Mouse (Mus musculus): ENCODE results near the gene Gm20388. TPM values are rescaled to one million over a fixed set of nuclear protein-coding genes. Genes with fewer than 3 reads are reported as not detected.

Gene Gm20388
- polyA plus RNA-seq, 1 experiment from 2014 or later: not detected

DNA sequence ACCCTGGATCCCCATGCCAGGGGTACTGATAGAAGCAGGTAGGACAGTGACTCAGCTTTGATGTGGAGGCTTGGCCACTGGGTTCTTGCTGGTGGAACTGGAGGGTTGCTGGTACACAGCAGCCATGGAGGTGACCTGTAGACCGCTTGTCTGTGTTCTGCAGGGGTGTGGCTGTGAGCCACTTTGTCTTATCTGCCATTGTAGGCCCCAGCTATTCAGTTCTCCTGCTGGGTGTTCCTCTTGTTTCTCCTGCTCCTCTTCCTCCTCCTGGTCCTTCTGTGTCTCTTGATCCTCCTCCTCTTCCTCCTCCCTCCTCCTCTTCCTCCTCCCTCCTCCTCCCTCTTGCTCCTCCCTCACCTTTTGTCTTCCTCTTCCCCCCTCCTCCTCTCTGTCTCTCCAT lies 614.5 kb downstream of the Gm20388 start:
- H3K36me3 ChIP-seq (ENCODE audit: control insufficient read depth, insufficient read depth, low read length): no peaks in the 10 kb centered on the region
- H3K9me3 ChIP-seq (ENCODE audit: control insufficient read depth, low read length): no peaks in the 10 kb centered on the region
- no peak overlapping the region for H3K4me3 ChIP-seq (ENCODE audit: low read length)
- no peak overlapping the region for H3K4me2 ChIP-seq (ENCODE audit: low read depth, low read length)
- no peaks in the 10 kb centered on the region for H3K27me3 ChIP-seq (ENCODE audit: control insufficient read depth, insufficient read depth, low read depth, low read length)
- no peak for ATAC-seq (ENCODE audit: low read depth)
- H3K27ac ChIP-seq (ENCODE audit: low read length): no peak overlapping the region
- H3K9ac ChIP-seq (ENCODE audit: low read length): no peak overlapping the region
- peaks cover 44% of the 10 kb centered on the region for H3K4me1 ChIP-seq (replicated peaks; ENCODE audit: control insufficient read depth, insufficient read depth, low read length)
- 73% methylated on average over 1 of the region's 1 CpGs for WGBS

DNA sequence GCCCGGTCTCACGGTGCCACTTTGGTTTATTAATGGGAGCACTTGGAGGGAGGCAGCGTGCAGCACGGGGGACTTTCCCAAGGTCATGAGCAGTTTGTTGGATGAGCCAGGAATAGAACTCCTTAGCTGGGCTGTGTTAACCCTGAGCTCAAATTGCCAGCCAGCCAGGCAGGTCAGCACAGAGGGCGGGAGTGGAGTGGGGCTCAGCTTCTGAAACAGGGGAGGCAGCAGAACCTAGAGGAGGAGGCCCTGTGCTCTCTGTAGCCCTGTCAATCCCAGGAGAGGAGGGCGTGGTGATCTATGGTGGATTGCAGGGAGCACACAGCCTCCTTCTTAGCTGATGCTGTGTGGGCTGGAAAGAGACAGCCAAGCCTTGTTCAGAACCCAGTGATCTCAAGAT lies 615.2 kb downstream of the Gm20388 start:
- no peak for ATAC-seq (ENCODE audit: low read depth)
- Histone ChIP-seq H3K27ac (ENCODE audit: low read length) (no peak overlapping the region), H3K36me3 (ENCODE audit: control insufficient read depth, insufficient read depth, low read length) (no peaks in the 10 kb centered on the region), H3K4me2 (ENCODE audit: low read depth, low read length) (no peak overlapping the region), H3K27me3 (ENCODE audit: control insufficient read depth, insufficient read depth, low read depth, low read length) (no peaks in the 10 kb centered on the region), H3K9ac (ENCODE audit: low read length) (no peak overlapping the region), H3K4me1 (replicated peaks; ENCODE audit: control insufficient read depth, insufficient read depth, low read length) (peaks cover 37% of the 10 kb centered on the region), H3K9me3 (ENCODE audit: control insufficient read depth, low read length) (no peaks in the 10 kb centered on the region), H3K4me3 (ENCODE audit: low read length) (no peak overlapping the region)
- WGBS: 29% methylated on average over 6 of the region's 6 CpGs

DNA sequence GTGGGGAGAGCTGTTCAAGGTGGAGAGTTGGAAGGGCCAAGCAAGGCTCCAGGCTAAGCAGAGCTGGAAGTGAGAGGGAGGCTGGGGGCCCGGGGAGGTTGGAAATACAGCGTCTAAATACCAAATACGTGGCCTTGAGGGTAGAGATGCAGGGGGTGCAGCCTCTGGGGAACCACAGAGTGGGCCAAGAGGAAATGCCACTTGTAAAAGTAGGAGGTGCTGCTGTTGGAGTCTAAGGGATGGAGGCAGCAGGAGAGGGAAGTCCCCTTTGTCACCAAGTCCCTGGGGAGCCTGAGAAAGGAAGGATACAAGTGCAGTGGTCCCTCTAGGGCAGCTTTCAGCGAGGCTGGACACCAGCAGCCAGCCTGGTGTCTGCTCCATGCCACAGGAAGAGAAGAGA lies 615.9 kb downstream of the Gm20388 start:
- Histone ChIP-seq H3K4me1 (replicated peaks; ENCODE audit: control insufficient read depth, insufficient read depth, low read length) (peaks cover 36% of the 10 kb centered on the region), H3K4me3 (ENCODE audit: low read length) (no peak overlapping the region), H3K9ac (ENCODE audit: low read length) (no peak overlapping the region), H3K27ac (ENCODE audit: low read length) (no peak overlapping the region), H3K9me3 (ENCODE audit: control insufficient read depth, low read length) (no peaks in the 10 kb centered on the region), H3K27me3 (ENCODE audit: control insufficient read depth, insufficient read depth, low read depth, low read length) (no peaks in the 10 kb centered on the region), H3K4me2 (ENCODE audit: low read depth, low read length) (no peak overlapping the region), H3K36me3 (ENCODE audit: control insufficient read depth, insufficient read depth, low read length) (no peaks in the 10 kb centered on the region)
- ATAC-seq (ENCODE audit: low read depth): no peak
- 36% methylated on average over 4 of the region's 4 CpGs for WGBS

DNA sequence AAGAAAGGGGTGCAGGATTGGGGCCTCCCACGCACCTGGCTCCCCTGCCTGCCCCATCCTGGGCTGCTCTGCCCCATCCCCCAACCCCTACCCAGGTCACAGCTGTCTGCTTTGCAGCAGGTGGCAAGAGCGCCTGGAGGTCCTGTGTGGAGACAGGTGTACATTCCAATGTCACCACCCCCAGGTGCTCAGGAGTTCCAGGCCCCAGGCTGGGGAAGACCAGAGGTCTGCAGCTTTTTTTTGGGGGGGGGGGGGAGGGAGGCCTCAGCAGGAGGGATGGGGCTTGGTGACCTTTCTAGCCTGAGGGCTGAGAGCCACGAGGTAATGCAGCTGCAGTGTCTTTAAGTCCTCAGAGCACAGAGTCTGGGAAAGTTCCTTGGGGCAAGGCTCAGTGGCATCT lies 617.7 kb downstream of the Gm20388 start:
- WGBS: 27% methylated on average over 3 of the region's 3 CpGs
- no peak for ATAC-seq (ENCODE audit: low read depth)
- Histone ChIP-seq H3K4me1 (replicated peaks; ENCODE audit: control insufficient read depth, insufficient read depth, low read length) (peaks cover 54% of the 10 kb centered on the region), H3K9me3 (ENCODE audit: control insufficient read depth, low read length) (no peaks in the 10 kb centered on the region), H3K9ac (ENCODE audit: low read length) (no peak overlapping the region), H3K4me2 (ENCODE audit: low read depth, low read length) (no peak overlapping the region), H3K27me3 (ENCODE audit: control insufficient read depth, insufficient read depth, low read depth, low read length) (no peaks in the 10 kb centered on the region), H3K36me3 (ENCODE audit: control insufficient read depth, insufficient read depth, low read length) (no peaks in the 10 kb centered on the region), H3K4me3 (ENCODE audit: low read length) (no peak overlapping the region), H3K27ac (ENCODE audit: low read length) (no peak overlapping the region)

DNA sequence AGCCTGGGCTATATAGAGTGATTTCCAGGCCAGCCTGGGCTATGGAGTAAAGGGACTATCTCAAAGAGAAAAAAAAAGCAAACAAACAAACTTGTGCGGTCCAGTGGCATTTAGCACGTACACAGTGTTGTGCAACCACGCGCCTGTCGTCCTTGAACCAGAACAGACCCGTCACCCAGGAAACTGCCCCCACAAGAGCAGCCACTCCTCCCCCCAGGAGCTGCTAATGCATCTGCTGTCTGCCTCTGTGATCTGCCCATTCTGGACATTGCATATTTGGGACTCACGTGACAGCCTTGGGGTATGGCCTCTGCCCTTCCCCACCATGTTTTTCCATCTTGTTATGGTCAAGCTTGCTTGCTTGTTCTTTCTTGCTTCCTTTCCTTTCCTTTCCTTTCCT lies 618.6 kb downstream of the Gm20388 start:
- WGBS: 41% methylated on average over 7 of the region's 7 CpGs
- no peaks in the 10 kb centered on the region for H3K9me3 ChIP-seq (ENCODE audit: control insufficient read depth, low read length)
- ATAC-seq (ENCODE audit: low read depth): peak; percentile 43; the same call in 1 of the 2 replicates
- H3K4me3 ChIP-seq (ENCODE audit: low read length): no peak overlapping the region
- H3K4me2 ChIP-seq (ENCODE audit: low read depth, low read length): no peak overlapping the region
- no peaks in the 10 kb centered on the region; the same call in 1 of the 2 replicates for H3K27me3 ChIP-seq (ENCODE audit: control insufficient read depth, insufficient read depth, low read depth, low read length)
- no peak overlapping the region for H3K27ac ChIP-seq (ENCODE audit: low read length)
- H3K4me1 ChIP-seq (replicated peaks; ENCODE audit: control insufficient read depth, insufficient read depth, low read length): peaks cover 60% of the 10 kb centered on the region
- H3K9ac ChIP-seq (ENCODE audit: low read length): no peak overlapping the region
- no peaks in the 10 kb centered on the region for H3K36me3 ChIP-seq (ENCODE audit: control insufficient read depth, insufficient read depth, low read length)

DNA sequence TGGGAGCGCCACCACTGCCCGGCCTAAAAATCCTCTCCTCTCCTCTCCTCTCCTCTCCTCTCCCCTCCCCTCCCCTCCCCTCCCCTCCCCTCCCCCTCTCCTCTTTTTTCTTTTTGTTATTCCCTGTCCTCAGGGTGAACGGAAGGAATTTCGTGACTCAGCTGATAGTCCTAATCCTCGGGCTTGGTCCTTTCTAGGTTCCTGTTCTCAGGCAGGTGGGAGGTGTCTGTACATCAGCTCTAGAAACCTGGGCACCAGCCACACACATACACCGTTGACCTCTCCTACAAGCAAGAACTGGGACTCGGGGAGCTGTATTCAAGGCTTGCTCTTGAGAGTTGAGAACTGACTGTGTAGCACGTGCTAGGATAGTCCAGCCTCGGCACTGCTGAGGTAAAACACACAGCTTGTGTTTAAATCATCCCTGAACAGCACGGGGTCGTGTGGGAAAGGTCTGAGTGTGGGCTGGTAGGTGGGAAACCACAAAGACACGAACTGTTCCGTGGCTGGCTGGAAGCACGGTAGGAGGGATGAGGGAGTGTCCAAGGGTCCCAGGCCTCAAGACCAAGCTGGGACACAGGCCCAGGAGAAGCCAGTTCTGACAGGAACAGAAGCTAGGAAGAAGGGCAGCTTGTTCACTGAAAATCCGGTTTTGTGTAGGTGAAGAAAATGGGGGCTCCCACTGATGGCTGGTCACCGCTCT lies 620.5 kb downstream of the Gm20388 start:
- H3K9me3 ChIP-seq (ENCODE audit: control insufficient read depth, low read length): no peaks in the 10 kb centered on the region
- no peak overlapping the region for H3K4me3 ChIP-seq (ENCODE audit: low read length)
- WGBS: 57% methylated on average over 16 of the region's 16 CpGs
- no peak for ATAC-seq (ENCODE audit: low read depth)
- no peaks in the 10 kb centered on the region for H3K36me3 ChIP-seq (ENCODE audit: control insufficient read depth, insufficient read depth, low read length)
- peaks cover 71% of the 10 kb centered on the region for H3K4me1 ChIP-seq (replicated peaks; ENCODE audit: control insufficient read depth, insufficient read depth, low read length)
- H3K4me2 ChIP-seq (ENCODE audit: low read depth, low read length): no peak overlapping the region
- no peak overlapping the region for H3K9ac ChIP-seq (ENCODE audit: low read length)
- no peaks in the 10 kb centered on the region; the same call in 1 of the 2 replicates for H3K27me3 ChIP-seq (ENCODE audit: control insufficient read depth, insufficient read depth, low read depth, low read length)
- no peak overlapping the region for H3K27ac ChIP-seq (ENCODE audit: low read length)

DNA sequence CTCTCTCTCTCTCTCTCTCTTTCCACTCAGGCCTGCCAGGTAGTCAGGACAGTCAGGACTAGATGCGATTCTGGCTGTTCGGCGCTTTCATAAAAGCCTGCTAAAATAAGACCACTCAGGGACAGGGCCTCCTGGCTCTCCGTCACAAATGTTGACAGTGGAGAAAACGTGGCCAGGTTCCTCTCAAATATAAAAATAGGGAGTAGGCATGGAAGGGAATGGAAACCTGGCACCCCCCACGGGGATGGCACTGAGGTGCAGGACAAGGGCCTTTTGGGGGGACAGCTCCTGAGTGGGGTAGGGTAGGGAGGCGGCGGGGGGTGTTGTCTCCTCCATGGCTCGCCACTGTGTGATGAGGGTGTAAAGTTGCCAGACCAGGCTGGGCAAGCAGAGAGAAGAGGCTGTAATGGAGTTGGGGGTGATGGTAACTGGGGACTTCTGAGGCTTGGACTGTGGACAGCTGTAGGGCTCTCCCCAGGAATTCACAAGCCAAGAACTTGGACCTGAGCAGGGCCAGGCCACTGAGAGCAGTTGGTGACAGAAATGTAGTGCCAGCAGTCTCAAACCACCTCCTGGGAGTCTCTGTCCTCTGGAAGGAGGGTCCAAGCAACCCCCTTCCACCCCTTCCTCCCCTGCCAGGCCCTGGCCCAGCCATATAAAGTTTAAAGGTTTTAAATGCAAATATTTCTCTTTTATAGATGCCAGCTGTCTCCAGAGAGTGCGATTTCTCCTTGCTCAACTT lies 621.3 kb downstream of the Gm20388 start:
- no peaks in the 10 kb centered on the region; the same call in 1 of the 2 replicates for H3K27me3 ChIP-seq (ENCODE audit: control insufficient read depth, insufficient read depth, low read depth, low read length)
- H3K4me3 ChIP-seq (ENCODE audit: low read length): no peak overlapping the region
- 39% methylated on average over 10 of the region's 10 CpGs for WGBS
- H3K9me3 ChIP-seq (ENCODE audit: control insufficient read depth, low read length): no peaks in the 10 kb centered on the region
- H3K36me3 ChIP-seq (ENCODE audit: control insufficient read depth, insufficient read depth, low read length): no peaks in the 10 kb centered on the region
- H3K9ac ChIP-seq (ENCODE audit: low read length): peak overlapping the region; percentile 32
- H3K4me1 ChIP-seq (replicated peaks; ENCODE audit: control insufficient read depth, insufficient read depth, low read length): peaks cover 77% of the 10 kb centered on the region
- ATAC-seq (ENCODE audit: low read depth): no peak
- H3K27ac ChIP-seq (ENCODE audit: low read length): peak overlapping the region; percentile 79
- H3K4me2 ChIP-seq (ENCODE audit: low read depth, low read length): peak overlapping the region; percentile 38

DNA sequence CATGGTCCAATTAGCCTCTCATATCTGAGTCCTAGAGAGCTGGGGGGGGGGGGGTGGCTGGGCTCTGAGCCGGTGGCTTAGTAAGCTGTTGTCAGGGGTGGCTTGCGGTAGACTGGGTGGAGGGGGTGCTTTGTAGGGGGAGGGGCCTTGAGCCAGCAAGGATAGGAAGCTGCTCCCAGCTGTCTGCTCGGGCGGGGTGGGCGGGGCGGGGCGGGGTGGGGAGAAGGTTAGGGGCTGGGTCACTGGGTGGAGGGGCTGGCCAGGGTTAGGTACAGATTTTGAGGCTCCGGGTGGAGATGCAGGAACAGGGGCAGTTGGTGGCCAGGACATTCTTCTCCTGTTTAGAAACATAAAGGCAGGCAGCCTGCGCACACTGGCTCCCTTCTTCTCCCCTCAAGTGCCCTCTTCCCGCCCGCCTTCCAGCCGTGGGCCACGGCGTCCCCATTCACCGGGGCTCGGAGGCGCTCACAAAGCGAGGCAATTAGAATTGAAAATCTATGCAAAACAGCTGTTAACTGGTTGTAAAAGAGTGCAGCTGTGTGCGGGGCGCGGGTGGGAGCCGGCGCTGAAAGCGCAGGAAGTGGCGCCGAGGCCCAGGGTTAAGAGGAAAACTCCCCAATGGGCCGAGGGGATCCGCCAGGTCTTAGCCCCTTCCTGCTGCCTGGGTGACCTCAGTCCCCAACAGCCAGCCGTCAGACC lies 622.0 kb downstream of the Gm20388 start:
- peak; percentile 19; the same call in 1 of the 2 replicates for ATAC-seq (ENCODE audit: low read depth)
- H3K4me2 ChIP-seq (ENCODE audit: low read depth, low read length): peak overlapping the region; percentile 38
- WGBS: 6% methylated on average over 29 of the region's 29 CpGs
- no peaks in the 10 kb centered on the region; the same call in 1 of the 2 replicates for H3K27me3 ChIP-seq (ENCODE audit: control insufficient read depth, insufficient read depth, low read depth, low read length)
- 0 out of 2 replicates have a peak overlapping the region, but pooled peaks have one; percentile 15 for H3K4me3 ChIP-seq (ENCODE audit: low read length)
- H3K9me3 ChIP-seq (ENCODE audit: control insufficient read depth, low read length): no peaks in the 10 kb centered on the region
- peak overlapping the region; percentile 79 for H3K27ac ChIP-seq (ENCODE audit: low read length)
- H3K4me1 ChIP-seq (replicated peaks; ENCODE audit: control insufficient read depth, insufficient read depth, low read length): peaks cover 78% of the 10 kb centered on the region
- no peaks in the 10 kb centered on the region for H3K36me3 ChIP-seq (ENCODE audit: control insufficient read depth, insufficient read depth, low read length)
- peak overlapping the region; percentile 51; the same call in 1 of the 2 replicates for H3K9ac ChIP-seq (ENCODE audit: low read length)

DNA sequence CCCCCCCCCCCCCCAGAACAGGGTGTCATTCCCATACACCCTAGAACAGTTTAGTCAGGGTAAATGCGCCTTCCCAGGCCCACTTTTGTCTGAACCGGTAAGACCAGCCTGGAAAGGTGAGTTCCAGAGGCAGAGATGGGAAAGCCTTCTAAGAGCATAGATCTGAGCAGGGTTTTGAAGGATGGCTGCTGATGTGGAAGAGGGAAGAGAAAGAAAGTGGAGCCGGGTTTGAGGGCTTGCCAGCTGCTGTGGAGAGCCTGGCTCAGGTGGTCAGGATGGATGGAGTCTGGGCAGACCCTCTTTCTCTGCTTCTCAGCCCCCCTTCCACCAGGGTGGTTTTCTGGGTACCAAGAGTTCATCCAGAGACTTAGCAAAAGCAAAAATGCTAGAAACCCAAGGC lies 622.7 kb downstream of the Gm20388 start:
- H3K4me1 ChIP-seq (replicated peaks; ENCODE audit: control insufficient read depth, insufficient read depth, low read length): peaks cover 76% of the 10 kb centered on the region
- H3K27ac ChIP-seq (ENCODE audit: low read length): peak overlapping the region; percentile 79
- peak overlapping the region; percentile 51; the same call in 1 of the 2 replicates for H3K9ac ChIP-seq (ENCODE audit: low read length)

More for the DNA sequence above, 622.7 kb downstream of the Gm20388 start:
- H3K27me3 ChIP-seq (ENCODE audit: control insufficient read depth, insufficient read depth, low read depth, low read length): no peaks in the 10 kb centered on the region; the same call in 1 of the 2 replicates
- H3K4me2 ChIP-seq (ENCODE audit: low read depth, low read length): no peak overlapping the region
- ATAC-seq (ENCODE audit: low read depth): no peak
- 49% methylated on average over 3 of the region's 3 CpGs for WGBS
- no peak overlapping the region for H3K4me3 ChIP-seq (ENCODE audit: low read length)
- H3K9me3 ChIP-seq (ENCODE audit: control insufficient read depth, low read length): no peaks in the 10 kb centered on the region
- H3K36me3 ChIP-seq (ENCODE audit: control insufficient read depth, insufficient read depth, low read length): no peaks in the 10 kb centered on the region
